In genomic region chr2:106513025-106513386, GRCm38 (mm10) we compare ENCODE assay signal across 16 mouse cellular contexts.
A peak's percentile ranks its signal among the peaks of the same experiment; 100 is the strongest.
DNase-seq lines count a peak whose midpoint lies in the region; ATAC-seq lines count a peak whose summit lies in the region.
"Had no signal": no experiment of that assay in that cellular context is flagged by ENCODE, and none has a peak within 500 bp of the region (broad histone marks: within the 10 kb centered on the region; RNA-seq: fewer than 3 reads in every experiment).

No protein-coding gene starts in this region.

- 40% methylated on average over 5 of the region's 5 CpGs for whole genome bisulfite sequencing in heart, embryonic 13.5 days
- WGBS in forebrain, embryonic 12.5 days: 12% methylated on average over 5 of the region's 5 CpGs
- WGBS in hindbrain, embryonic 16.5 days: 34% methylated on average over 5 of the region's 5 CpGs
- WGBS in neural tube, embryonic 13.5 days: 30% methylated on average over 5 of the region's 5 CpGs

- no peaks in the 10 kb centered on the region for H3K27me3 ChIP-seq in heart, embryonic 13.5 days (replicated peaks)
- no peaks in the 10 kb centered on the region for H3K27me3 ChIP-seq in forebrain, embryonic 12.5 days
- no peaks in the 10 kb centered on the region for H3K27me3 ChIP-seq in hindbrain, embryonic 16.5 days (replicated peaks; ENCODE audit: control insufficient read depth, insufficient read depth, low read length)
- no peaks in the 10 kb centered on the region for H3K27me3 ChIP-seq in neural tube, embryonic 13.5 days
- H3K27me3 ChIP-seq: limb, embryonic 13.5 days had no signal

- no peaks in the 10 kb centered on the region for H3K9me3 ChIP-seq in heart, embryonic 13.5 days
- H3K9me3 ChIP-seq in forebrain, embryonic 12.5 days: no peaks in the 10 kb centered on the region
- no peaks in the 10 kb centered on the region for H3K9me3 ChIP-seq in hindbrain, embryonic 16.5 days (ENCODE audit: control insufficient read depth, low read length)
- H3K9me3 ChIP-seq in neural tube, embryonic 13.5 days: no peaks in the 10 kb centered on the region
- H3K9me3 ChIP-seq: embryonic facial prominence, embryonic 10.5 days; limb, embryonic 13.5 days had no signal

- H3K36me3 ChIP-seq in heart, embryonic 13.5 days: no peaks in the 10 kb centered on the region
- H3K36me3 ChIP-seq in forebrain, embryonic 12.5 days (replicated peaks): no peaks in the 10 kb centered on the region
- no peaks in the 10 kb centered on the region for H3K36me3 ChIP-seq in hindbrain, embryonic 16.5 days (ENCODE audit: control insufficient read depth, insufficient read depth, low read length)
- no peaks in the 10 kb centered on the region for H3K36me3 ChIP-seq in neural tube, embryonic 13.5 days
- H3K36me3 ChIP-seq: embryonic facial prominence, embryonic 10.5 days; limb, embryonic 13.5 days had no signal

- no peak for ATAC-seq in heart, embryonic 13.5 days (ENCODE audit: extremely low read depth, insufficient number of reproducible peaks, low FRiP score, low TSS enrichment)
- ATAC-seq in forebrain, embryonic 12.5 days (ENCODE audit: low FRiP score): peak; percentile 93
- ATAC-seq in hindbrain, embryonic 16.5 days: peak; percentile 89
- peak; percentile 91 for ATAC-seq in neural tube, embryonic 13.5 days (ENCODE audit: low read depth)
- ATAC-seq: intestine, embryonic 16.5 days had no signal

- intact Hi-C loops in left cerebral cortex, postnatal 25 days (cut with DNase I): loop anchor here (5.0 kb wide), 1 partner anchor 139 kb away; no protein-coding TSS in a partner anchor

- DNase-seq in heart, postnatal 4 days: no peak
- no peak for DNase-seq in frontal cortex, postnatal 14 days (ENCODE audit: low spot score in 2 of 2)
- no peak for DNase-seq in spleen, postnatal 14 days (ENCODE audit: low spot score in 2 of 2)
- no peak for DNase-seq in left cerebral cortex, postnatal 25 days (ENCODE audit: low spot score in 2 of 2)
- DNase-seq: gastrocnemius, postnatal 25 days; kidney, postnatal 25 days; layer of hippocampus, postnatal 36 days; lung, postnatal 36 days; thymus, postnatal 36 days had no signal

- no peak overlapping the region for H3K9ac ChIP-seq in heart, embryonic 13.5 days
- H3K9ac ChIP-seq in forebrain, embryonic 12.5 days: no peak overlapping the region
- no peak overlapping the region for H3K9ac ChIP-seq in hindbrain, embryonic 16.5 days (ENCODE audit: low read depth, low read length)
- H3K9ac ChIP-seq in neural tube, embryonic 13.5 days: no peak overlapping the region
- H3K9ac ChIP-seq: limb, embryonic 13.5 days had no signal

- H3K4me1 ChIP-seq in heart, embryonic 13.5 days: peaks cover 9% of the 10 kb centered on the region
- H3K4me1 ChIP-seq in forebrain, embryonic 12.5 days: peaks cover 16% of the 10 kb centered on the region
- peaks cover 7% of the 10 kb centered on the region for H3K4me1 ChIP-seq in hindbrain, embryonic 16.5 days (ENCODE audit: control insufficient read depth, insufficient read depth, low read depth, low read length)
- H3K4me1 ChIP-seq in neural tube, embryonic 13.5 days (replicated peaks): peaks cover 16% of the 10 kb centered on the region

- H3K4me2 ChIP-seq in heart, embryonic 13.5 days: peak overlapping the region; percentile 50
- H3K4me2 ChIP-seq in forebrain, embryonic 12.5 days: peak overlapping the region; percentile 32
- H3K4me2 ChIP-seq in hindbrain, embryonic 16.5 days (ENCODE audit: low read length): peak overlapping the region; percentile 36
- peak overlapping the region; percentile 30 for H3K4me2 ChIP-seq in neural tube, embryonic 13.5 days

- no peak overlapping the region for H3K4me3 ChIP-seq in heart, embryonic 13.5 days
- no peak overlapping the region for H3K4me3 ChIP-seq in forebrain, embryonic 12.5 days (replicated peaks)
- H3K4me3 ChIP-seq in hindbrain, embryonic 16.5 days (ENCODE audit: low read length): peak overlapping the region; percentile 1
- H3K4me3 ChIP-seq in neural tube, embryonic 13.5 days: no peak overlapping the region
- H3K4me3 ChIP-seq: embryonic facial prominence, embryonic 10.5 days; limb, embryonic 13.5 days had no signal

- H3K27ac ChIP-seq in heart, embryonic 13.5 days (replicated peaks): no peak overlapping the region
- no peak overlapping the region; the same call in 1 of the 2 replicates for H3K27ac ChIP-seq in forebrain, embryonic 12.5 days
- H3K27ac ChIP-seq in hindbrain, embryonic 16.5 days (ENCODE audit: low read depth, low read length): 0 out of 2 replicates have a peak overlapping the region, but pooled peaks have one; percentile 34
- peak overlapping the region; percentile 69 for H3K27ac ChIP-seq in neural tube, embryonic 13.5 days (replicated peaks)
- H3K27ac ChIP-seq: embryonic facial prominence, embryonic 10.5 days; limb, embryonic 13.5 days had no signal

Comparison
In these comparisons a context has a peak if more than half of its experiments do, and no peak if none do; other contexts are left out.
1. H3K27ac ChIP-seq: peak in hindbrain, embryonic 16.5 days (single experiment) and neural tube, embryonic 13.5 days (single experiment); none in heart, embryonic 13.5 days (single experiment) and forebrain, embryonic 12.5 days (single experiment).
2. Peak in every context shown above with its lines, with median percentiles within 50 percentile points of each other: H3K4me2 ChIP-seq.